Mouse (Mus musculus): ENCODE results near the gene Taf11.

DNA sequence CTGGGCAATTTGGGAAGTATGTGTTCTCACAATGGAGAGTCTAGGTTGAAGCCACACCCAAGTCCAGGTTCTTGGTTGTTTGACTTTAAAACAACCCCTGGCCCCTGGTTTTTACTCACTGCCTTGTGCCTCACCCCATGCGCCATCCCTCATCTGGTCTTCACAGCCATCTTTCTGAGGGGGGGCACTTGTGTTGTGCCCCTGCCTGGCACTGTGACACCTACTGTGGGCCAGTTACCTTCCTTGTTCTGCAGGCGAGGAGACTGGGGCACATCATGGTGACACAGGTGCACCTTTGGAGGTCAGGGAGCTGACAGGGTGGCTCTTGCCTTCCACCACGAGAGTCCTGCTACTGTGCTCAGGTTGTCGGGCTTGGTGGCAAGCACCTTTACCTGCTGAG is 32.5 kb upstream of the Taf11 start:
- no peak for TF ChIP-seq CTCF (IDR thresholded peaks at IDR 0.05; ENCODE audit: control insufficient read depth, insufficient read depth, low read length)
- TF ChIP-seq POLR2A (IDR thresholded peaks at IDR 0.05; ENCODE audit: borderline replicate concordance, control insufficient read depth, low read depth, low read length) = no peak
